Mouse (Mus musculus): ENCODE data around the gene Prss45. TPM values are rescaled to one million over a fixed set of nuclear protein-coding genes. Genes with fewer than 3 reads are reported as not detected.
"Not testable (repeated sequence)": the region's sequence is repeated elsewhere in the genome, so short reads cannot be mapped to it uniquely, and the experiment has no call there.

The Prss45 gene
- polyA plus RNA-seq (2015; fragmentation: Nextera tagmentation; extraction: Ambion mirVana), result not detected in 2 replicates

GRCm38 (mm10) chr9:110834411-110834810 lies at the start of gene Prss45:
Prss45 (plus strand) TSS chr9:110834588.
- Histone ChIP-seq H3K36me3 (ENCODE audit: poor library complexity, severe bottlenecking) (no peaks in the 10 kb centered on the region), H3K27ac (no peak within 1 kb of the TSS), H3K4me3 (no peak within 1 kb of the TSS), H3K4me1 (0 out of 2 replicates have a peak, but pooled peaks cover 5% of the 10 kb centered on the region), H3K9me3 (replicated peaks) (no peaks in the 10 kb centered on the region), H3K4me2 (no peak within 1 kb of the TSS; the same call in 1 of the 2 replicates), H3K9ac (no peak within 1 kb of the TSS), H3K27me3 (no peaks in the 10 kb centered on the region)
- ATAC-seq, result no peak
- 78% methylated on average over 19 of the region's 19 CpGs for WGBS

- Histone ChIP-seq H3K9ac (no peak overlapping the region), H3K4me1 (no peaks in the 10 kb centered on the region), H3K9me3 (replicated peaks) (no peaks in the 10 kb centered on the region), H3K4me3 (no peak overlapping the region), H3K36me3 (ENCODE audit: poor library complexity, severe bottlenecking) (no peaks in the 10 kb centered on the region), H3K4me2 (no peak overlapping the region), H3K27me3 (no peaks in the 10 kb centered on the region), H3K27ac (no peak overlapping the region)
- no peak for ATAC-seq
- WGBS, result 91% methylated on average over 3 of the region's 3 CpGs
These were observed 46.2 kb upstream of the Prss45 start for GRCm38 (mm10) chr9:110788169-110788568.

GRCm38 (mm10) chr9:110790462-110790861 lies 43.9 kb upstream of the Prss45 start:
- Histone ChIP-seq H3K4me3 (no peak overlapping the region), H3K4me1 (no peaks in the 10 kb centered on the region), H3K27me3 (no peaks in the 10 kb centered on the region), H3K36me3 (ENCODE audit: poor library complexity, severe bottlenecking) (no peaks in the 10 kb centered on the region), H3K9me3 (replicated peaks) (no peaks in the 10 kb centered on the region), H3K27ac (no peak overlapping the region), H3K9ac (no peak overlapping the region), H3K4me2 (no peak overlapping the region)
- WGBS, result 77% methylated on average over 4 of the region's 4 CpGs
- ATAC-seq, result no peak

- no peak for ATAC-seq
- H3K27me3 ChIP-seq, result no peaks in the 10 kb centered on the region
- H3K4me3 ChIP-seq, result no peak overlapping the region
- no peak overlapping the region for H3K27ac ChIP-seq
- no peaks in the 10 kb centered on the region for H3K36me3 ChIP-seq (ENCODE audit: poor library complexity, severe bottlenecking)
- no peaks in the 10 kb centered on the region for H3K9me3 ChIP-seq (replicated peaks)
- 89% methylated on average over 10 of the region's 10 CpGs for WGBS
- no peak overlapping the region for H3K4me2 ChIP-seq
- H3K4me1 ChIP-seq, result no peaks in the 10 kb centered on the region
- no peak overlapping the region for H3K9ac ChIP-seq
These were observed 37.4 kb upstream of the Prss45 start for GRCm38 (mm10) chr9:110797013-110797412.

- H3K27ac ChIP-seq, result no peak within 1 kb of the TSS
- H3K27me3 ChIP-seq, result no peaks in the 10 kb centered on the region
- H3K4me3 ChIP-seq, result no peak within 1 kb of the TSS
- no peak for ATAC-seq
- H3K4me1 ChIP-seq, result no peaks in the 10 kb centered on the region
- 91% methylated on average over 14 of the region's 14 CpGs for WGBS
- H3K9ac ChIP-seq, result no peak within 1 kb of the TSS
- H3K36me3 ChIP-seq (ENCODE audit: poor library complexity, severe bottlenecking), result no peaks in the 10 kb centered on the region
- no peak within 1 kb of the TSS for H3K4me2 ChIP-seq
- H3K9me3 ChIP-seq (replicated peaks), result no peaks in the 10 kb centered on the region
These were observed 36.5 kb upstream of the Prss45 start, which contains the start of gene Prss42 for GRCm38 (mm10) chr9:110797866-110798265. Prss42 (plus strand) TSS chr9:110798166.

GRCm38 (mm10) chr9:110800834-110801479 lies 33.4 kb upstream of the Prss45 start:
- ATAC-seq, result no peak
- Histone ChIP-seq H3K9ac (no peak overlapping the region), H3K27ac (no peak overlapping the region), H3K4me3 (no peak overlapping the region), H3K4me2 (no peak overlapping the region), H3K9me3 (replicated peaks) (no peaks in the 10 kb centered on the region), H3K36me3 (ENCODE audit: poor library complexity, severe bottlenecking) (no peaks in the 10 kb centered on the region), H3K4me1 (no peaks in the 10 kb centered on the region), H3K27me3 (no peaks in the 10 kb centered on the region)
- 88% methylated on average over 8 of the region's 8 CpGs for WGBS

- Histone ChIP-seq H3K4me1 (no peaks in the 10 kb centered on the region), H3K27ac (no peak overlapping the region), H3K4me2 (no peak overlapping the region), H3K4me3 (no peak overlapping the region), H3K36me3 (ENCODE audit: poor library complexity, severe bottlenecking) (no peaks in the 10 kb centered on the region), H3K27me3 (no peaks in the 10 kb centered on the region), H3K9me3 (replicated peaks) (no peaks in the 10 kb centered on the region), H3K9ac (no peak overlapping the region)
- no peak for ATAC-seq
- WGBS, result 73% methylated on average over 4 of the region's 4 CpGs
These were observed 31.1 kb upstream of the Prss45 start for GRCm38 (mm10) chr9:110803294-110803693.

GRCm38 (mm10) chr9:110810051-110810450 lies 24.3 kb upstream of the Prss45 start:
- no peak for ATAC-seq
- Histone ChIP-seq H3K9ac (no peak overlapping the region), H3K36me3 (ENCODE audit: poor library complexity, severe bottlenecking) (no peaks in the 10 kb centered on the region), H3K4me3 (no peak overlapping the region), H3K9me3 (replicated peaks) (no peaks in the 10 kb centered on the region), H3K27ac (no peak overlapping the region), H3K27me3 (no peaks in the 10 kb centered on the region), H3K4me2 (no peak overlapping the region), H3K4me1 (no peaks in the 10 kb centered on the region)
- 85% methylated on average over 4 of the region's 4 CpGs for WGBS

- no peak for ATAC-seq
- Histone ChIP-seq H3K27ac (no peak within 1 kb of the TSS), H3K4me2 (no peak within 1 kb of the TSS), H3K27me3 (no peaks in the 10 kb centered on the region), H3K36me3 (ENCODE audit: poor library complexity, severe bottlenecking) (no peaks in the 10 kb centered on the region), H3K4me1 (no peaks in the 10 kb centered on the region), H3K4me3 (no peak within 1 kb of the TSS), H3K9ac (no peak within 1 kb of the TSS), H3K9me3 (replicated peaks) (no peaks in the 10 kb centered on the region)
- WGBS, result 69% methylated on average over 18 of the region's 18 CpGs
These were observed 20.6 kb upstream of the Prss45 start, which contains the start of gene Prss44 for GRCm38 (mm10) chr9:110813789-110814188. Prss44 (plus strand) TSS chr9:110813994.

- not testable (repeated sequence) for H3K36me3 ChIP-seq (ENCODE audit: poor library complexity, severe bottlenecking); ATAC-seq; H3K9ac ChIP-seq; H3K27ac ChIP-seq; H3K4me1 ChIP-seq; H3K4me3 ChIP-seq; H3K4me2 ChIP-seq; H3K9me3 ChIP-seq (replicated peaks); H3K27me3 ChIP-seq
These were observed 13.8 kb upstream of the Prss45 start for GRCm38 (mm10) chr9:110820546-110820945.

- no peak overlapping the region for H3K4me2 ChIP-seq
- ATAC-seq, result no peak
These were observed 13.0 kb upstream of the Prss45 start for GRCm38 (mm10) chr9:110821436-110821835.

GRCm38 (mm10) chr9:110825426-110825825 lies 9.0 kb upstream of the Prss45 start:
- H3K27ac ChIP-seq, result no peak overlapping the region
- H3K4me1 ChIP-seq, result no peaks in the 10 kb centered on the region
- H3K4me3 ChIP-seq, result no peak overlapping the region
- H3K4me2 ChIP-seq, result no peak overlapping the region
- no peaks in the 10 kb centered on the region for H3K27me3 ChIP-seq
- no peaks in the 10 kb centered on the region for H3K9me3 ChIP-seq (replicated peaks)
- no peak overlapping the region for H3K9ac ChIP-seq
- ATAC-seq, result no peak
- 82% methylated on average over 4 of the region's 4 CpGs for WGBS
- H3K36me3 ChIP-seq (ENCODE audit: poor library complexity, severe bottlenecking), result no peaks in the 10 kb centered on the region

More at GRCm38 (mm10) chr9:110821436-110821835, 13.0 kb upstream of the Prss45 start:
- Histone ChIP-seq H3K9ac (no peak overlapping the region), H3K27me3 (no peaks in the 10 kb centered on the region), H3K36me3 (ENCODE audit: poor library complexity, severe bottlenecking) (no peaks in the 10 kb centered on the region), H3K4me1 (no peaks in the 10 kb centered on the region), H3K9me3 (replicated peaks) (no peaks in the 10 kb centered on the region), H3K4me3 (no peak overlapping the region), H3K27ac (no peak overlapping the region)
- 87% methylated on average over 7 of the region's 7 CpGs for WGBS

- Histone ChIP-seq H3K27ac (no peak overlapping the region), H3K9ac (no peak overlapping the region), H3K4me3 (no peak overlapping the region), H3K4me2 (no peak overlapping the region), H3K36me3 (ENCODE audit: poor library complexity, severe bottlenecking) (no peaks in the 10 kb centered on the region), H3K27me3 (no peaks in the 10 kb centered on the region), H3K9me3 (replicated peaks) (no peaks in the 10 kb centered on the region), H3K4me1 (no peaks in the 10 kb centered on the region)
- ATAC-seq, result no peak
- 73% methylated on average over 7 of the region's 7 CpGs for WGBS
These were observed 8.6 kb upstream of the Prss45 start for GRCm38 (mm10) chr9:110825832-110826231.

All from forebrain, embryonic 13.5 days (tissue).